Mouse (Mus musculus) bone marrow macrophage, adult 2 months (primary cell): ENCODE measurements around the gene Mafk.

Experiments
- CTCF ChIP-seq: IDR thresholded peaks from 2 replicates; pipeline ENCODE4 v1.5.1; 2012; ENCODE audit warnings: low read depth, mild to moderate bottlenecking, low read length, moderate library complexity
- POLR2A ChIP-seq: IDR thresholded peaks from 2 replicates; pipeline ENCODE4 v1.6.1; 2012; ENCODE audit warnings: mild to moderate bottlenecking, low read depth, low read length, borderline replicate concordance

- TF ChIP-seq POLR2A (no peak), CTCF (no peak)
Measured at GRCm38 (mm10) chr5:139758096-139758495, 33.2 kb upstream of the Mafk start.
